ENCODE assay signal across 26 mouse cellular contexts in the genomic region with DNA sequence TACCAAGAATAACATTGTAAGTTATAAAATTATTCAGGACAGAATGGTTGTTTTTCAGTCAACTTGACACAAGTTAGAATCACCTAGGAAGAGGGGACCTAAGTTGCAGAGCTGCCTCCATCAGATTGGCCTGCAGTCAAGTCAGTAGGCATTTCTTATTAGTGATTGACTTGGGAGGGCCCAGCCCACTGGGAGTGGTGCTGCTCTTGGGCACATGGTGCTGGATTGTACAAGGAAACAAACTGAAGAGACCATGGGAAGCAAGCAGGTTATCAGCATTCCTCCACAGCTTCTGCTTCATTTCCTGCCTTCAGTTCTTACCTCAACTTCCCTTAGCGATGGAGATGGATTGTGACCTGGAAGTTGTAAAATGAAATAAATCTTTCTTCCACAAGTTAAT. TPM values are rescaled to one million over a fixed set of nuclear protein-coding genes. Genes with fewer than 3 reads are reported as not detected.
DNase-seq lines count a peak whose midpoint lies in the region; ATAC-seq lines count a peak whose summit lies in the region.
"Had no signal": no experiment of that assay in that cellular context is flagged by ENCODE, and none has a peak within 500 bp of the region (broad histone marks: within the 10 kb centered on the region; RNA-seq: fewer than 3 reads in every experiment).

No protein-coding gene starts in this region.

- ATAC-seq in intestine, embryonic 16.5 days = peak; percentile 40; the same call in 1 of the 2 replicates
- no peak for ATAC-seq in intestine, embryonic 15.5 days
- peak; percentile 58; the same call in 1 of the 2 replicates for ATAC-seq in common myeloid progenitor, adult 5-6 weeks (replicated peaks; ENCODE audit: low read depth, poor library complexity, severe bottlenecking)
- ATAC-seq in midbrain, embryonic 13.5 days = no peak
- ATAC-seq: forebrain, embryonic 14.5 days; forebrain, postnatal 0 days; hindbrain, embryonic 16.5 days; intestine, postnatal 0 days had no signal

- no peak overlapping the region for H3K27ac ChIP-seq in intestine, embryonic 16.5 days (ENCODE audit: low read length)
- H3K27ac ChIP-seq in intestine, embryonic 15.5 days = no peak overlapping the region
- no peak overlapping the region for H3K27ac ChIP-seq in midbrain, embryonic 13.5 days
- H3K27ac ChIP-seq: embryonic facial prominence, embryonic 12.5 days; embryonic facial prominence, embryonic 15.5 days; gastrocnemius, adult 2 months; hindbrain, embryonic 10.5 days; hindbrain, embryonic 13.5 days had no signal

- no peaks in the 10 kb centered on the region for H3K4me1 ChIP-seq in intestine, embryonic 16.5 days (ENCODE audit: control insufficient read depth, insufficient read depth, low read length)
- no peaks in the 10 kb centered on the region for H3K4me1 ChIP-seq in intestine, embryonic 15.5 days (replicated peaks)
- H3K4me1 ChIP-seq in midbrain, embryonic 13.5 days (replicated peaks) = no peaks in the 10 kb centered on the region
- H3K4me1 ChIP-seq: embryonic facial prominence, embryonic 12.5 days; embryonic facial prominence, embryonic 15.5 days; hindbrain, embryonic 10.5 days had no signal

- peak; percentile 36 for DNase-seq in MEL-GATA-1-ER (ENCODE audit: extremely low read depth, low read depth)
- no peak for DNase-seq in adrenal gland, postnatal 25 days
- no peak for DNase-seq in thymus, postnatal 0 days (ENCODE audit: low spot score)
- DNase-seq: adrenal gland, adult 2 months; adrenal gland, postnatal 14 days; cerebellum, adult 11-12 months; cerebellum, adult 9-10 months; cerebellum, postnatal 14 days; forebrain, postnatal 0 days; gastrocnemius, adult 2 months; gastrocnemius, postnatal 36 days; heart, postnatal 36 days; kidney, adult 2 months had no signal

- H3K27me3 ChIP-seq in intestine, embryonic 16.5 days (replicated peaks; ENCODE audit: control insufficient read depth, insufficient read depth, low read length) = no peaks in the 10 kb centered on the region
- no peaks in the 10 kb centered on the region for H3K27me3 ChIP-seq in intestine, embryonic 15.5 days (replicated peaks)
- H3K27me3 ChIP-seq in midbrain, embryonic 13.5 days = no peaks in the 10 kb centered on the region
- H3K27me3 ChIP-seq: embryonic facial prominence, embryonic 12.5 days; embryonic facial prominence, embryonic 15.5 days; hindbrain, embryonic 13.5 days had no signal

- H3K36me3 ChIP-seq in intestine, embryonic 16.5 days (ENCODE audit: control insufficient read depth, insufficient read depth, low read length) = no peaks in the 10 kb centered on the region
- no peaks in the 10 kb centered on the region for H3K36me3 ChIP-seq in intestine, embryonic 15.5 days
- peaks cover 3% of the 10 kb centered on the region; the same call in 1 of the 2 replicates for H3K36me3 ChIP-seq in midbrain, embryonic 13.5 days
- H3K36me3 ChIP-seq: embryonic facial prominence, embryonic 12.5 days; embryonic facial prominence, embryonic 15.5 days; hindbrain, embryonic 13.5 days had no signal

- no peak overlapping the region for H3K9ac ChIP-seq in intestine, embryonic 16.5 days (ENCODE audit: low read depth, low read length)
- no peak overlapping the region for H3K9ac ChIP-seq in intestine, embryonic 15.5 days
- H3K9ac ChIP-seq in midbrain, embryonic 13.5 days (replicated peaks) = no peak overlapping the region
- H3K9ac ChIP-seq: embryonic facial prominence, embryonic 12.5 days; embryonic facial prominence, embryonic 15.5 days; forebrain, postnatal 0 days; hindbrain, embryonic 13.5 days had no signal

- no peak overlapping the region for H3K4me3 ChIP-seq in intestine, embryonic 16.5 days (ENCODE audit: low read length)
- no peak overlapping the region for H3K4me3 ChIP-seq in intestine, embryonic 15.5 days (replicated peaks)
- no peak overlapping the region for H3K4me3 ChIP-seq in midbrain, embryonic 13.5 days (replicated peaks)
- H3K4me3 ChIP-seq: embryonic facial prominence, embryonic 12.5 days; embryonic facial prominence, embryonic 15.5 days; gastrocnemius, adult 2 months; hindbrain, embryonic 10.5 days; hindbrain, embryonic 13.5 days had no signal

- 70% methylated on average over 1 of the region's 1 CpGs for WGBS in intestine, embryonic 16.5 days
- 82% methylated on average over 1 of the region's 1 CpGs for WGBS in intestine, embryonic 15.5 days
- 97% methylated on average over 1 of the region's 1 CpGs for WGBS in midbrain, embryonic 13.5 days

- 0 out of 2 replicates have a peak, but pooled peaks cover 2% of the 10 kb centered on the region for H3K9me3 ChIP-seq in intestine, embryonic 16.5 days (ENCODE audit: control insufficient read depth, low read length)
- no peaks in the 10 kb centered on the region for H3K9me3 ChIP-seq in intestine, embryonic 15.5 days
- peaks cover 6% of the 10 kb centered on the region; the same call in 1 of the 2 replicates for H3K9me3 ChIP-seq in midbrain, embryonic 13.5 days
- H3K9me3 ChIP-seq: embryonic facial prominence, embryonic 12.5 days; embryonic facial prominence, embryonic 15.5 days; G1E had no signal

- H3K4me2 ChIP-seq in intestine, embryonic 16.5 days (ENCODE audit: low read depth, low read length) = no peak overlapping the region
- no peak overlapping the region for H3K4me2 ChIP-seq in intestine, embryonic 15.5 days (replicated peaks)
- no peak overlapping the region for H3K4me2 ChIP-seq in midbrain, embryonic 13.5 days (replicated peaks)
- H3K4me2 ChIP-seq: embryonic facial prominence, embryonic 12.5 days; embryonic facial prominence, embryonic 15.5 days; heart, embryonic 11.5 days; hindbrain, embryonic 13.5 days had no signal

RNA-seq across cellular contexts. Expression of a gene that starts 10.9 kb away (rescaled TPM):
- polyA plus RNA-seq in intestine, embryonic 16.5 days (2015; fragmentation: Nextera tagmentation; extraction: Ambion mirVana) = 34.5 and 40.6 TPM in 2 replicates
- polyA plus RNA-seq in intestine, embryonic 15.5 days (2015; fragmentation: Nextera tagmentation; extraction: Ambion mirVana) = 56.2 and 64.5 TPM in 2 replicates
- 233 and 247 TPM in 2 replicates for total RNA-seq in common myeloid progenitor, adult 5-6 weeks (2017)
- 26.1 and 29.9 TPM in 2 replicates for total RNA-seq in adrenal gland, postnatal 25 days (2021)
- polyA plus RNA-seq in midbrain, embryonic 13.5 days (2015; fragmentation: Nextera tagmentation; extraction: Ambion mirVana) = 49.4 TPM in 2 replicates
- polyA plus RNA-seq in thymus, postnatal 0 days (2015; fragmentation: Nextera tagmentation; extraction: Ambion mirVana) = 50.6 and 51.0 TPM in 2 replicates

Comparison
In these comparisons a context has a peak if more than half of its experiments do, and no peak if none do; other contexts are left out.
1. ATAC-seq: peak in intestine, embryonic 16.5 days (single experiment) and common myeloid progenitor, adult 5-6 weeks (single experiment); none in intestine, embryonic 15.5 days (single experiment) and midbrain, embryonic 13.5 days (single experiment).